Mouse (Mus musculus): ENCODE results near the gene Zfp865. TPM values are rescaled to one million over a fixed set of nuclear protein-coding genes. Genes with fewer than 3 reads are reported as not detected.
A peak's percentile ranks its signal among the peaks of the same experiment; 100 is the strongest.

The Zfp865 gene
- 3.4 and 5.5 TPM in 2 replicates for polyA plus RNA-seq (2014; fragmentation: Nextera tagmentation; extraction: Ambion mirVana)

GRCm38 (mm10) chr7:5020000-5020681 is at the start of gene Zfp865, which contains the start of gene Ccdc106:
Gene Zfp865, plus strand, starts transcription at chr7:5020376.
Gene Ccdc106, plus strand, starts transcription at chr7:5020553.
- Histone ChIP-seq H3K9ac (ENCODE audit: low read depth, low read length) (peak within 1 kb of the TSS; percentile 98), H3K27ac (ENCODE audit: low read depth, low read length) (peak within 1 kb of the TSS; percentile 96), H3K4me3 (ENCODE audit: low read depth, low read length) (peak within 1 kb of the TSS; percentile 90), H3K4me1 (ENCODE audit: control insufficient read depth, insufficient read depth, low read length) (peaks cover 11% of the 10 kb centered on the region; the same call in 1 of the 2 replicates), H3K4me2 (peak within 1 kb of the TSS; percentile 83), H3K9me3 (replicated peaks; ENCODE audit: control insufficient read depth, low read length) (no peaks in the 10 kb centered on the region), H3K36me3 (ENCODE audit: control insufficient read depth, insufficient read depth, low read length) (peaks cover 10% of the 10 kb centered on the region), H3K27me3 (ENCODE audit: control insufficient read depth, insufficient read depth, low read length) (no peaks in the 10 kb centered on the region)
- under 1% methylated on average over 45 of the region's 49 CpGs for WGBS (ENCODE audit: insufficient replicate concordance)
- peak; percentile 83 for ATAC-seq (replicated peaks; ENCODE audit: insufficient number of reproducible peaks, low FRiP score, low TSS enrichment)

- Histone ChIP-seq H3K27ac (ENCODE audit: low read depth, low read length) (no peak within 1 kb of the TSS), H3K36me3 (ENCODE audit: control insufficient read depth, insufficient read depth, low read length) (no peaks in the 10 kb centered on the region), H3K4me1 (ENCODE audit: control insufficient read depth, insufficient read depth, low read length) (peaks cover 4% of the 10 kb centered on the region; the same call in 1 of the 2 replicates), H3K9ac (ENCODE audit: low read depth, low read length) (no peak within 1 kb of the TSS), H3K4me2 (no peak within 1 kb of the TSS), H3K27me3 (ENCODE audit: control insufficient read depth, insufficient read depth, low read length) (no peaks in the 10 kb centered on the region), H3K4me3 (ENCODE audit: low read depth, low read length) (no peak within 1 kb of the TSS), H3K9me3 (replicated peaks; ENCODE audit: control insufficient read depth, low read length) (no peaks in the 10 kb centered on the region)
- WGBS (ENCODE audit: insufficient replicate concordance): 38% methylated on average over 6 of the region's 6 CpGs
- no peak for ATAC-seq (replicated peaks; ENCODE audit: insufficient number of reproducible peaks, low FRiP score, low TSS enrichment)
Observed at GRCm38 (mm10) chr7:4971068-4971467, 49.1 kb upstream of the Zfp865 start, which contains the start of gene Sbk3. Gene Sbk3, minus strand, starts transcription at chr7:4971168.

- Histone ChIP-seq H3K9ac (ENCODE audit: low read depth, low read length) (no peak overlapping the region), H3K27ac (ENCODE audit: low read depth, low read length) (no peak overlapping the region), H3K4me1 (ENCODE audit: control insufficient read depth, insufficient read depth, low read length) (peaks cover 4% of the 10 kb centered on the region; the same call in 1 of the 2 replicates), H3K9me3 (replicated peaks; ENCODE audit: control insufficient read depth, low read length) (no peaks in the 10 kb centered on the region; the same call in 1 of the 2 replicates), H3K27me3 (ENCODE audit: control insufficient read depth, insufficient read depth, low read length) (no peaks in the 10 kb centered on the region), H3K4me2 (no peak overlapping the region), H3K36me3 (ENCODE audit: control insufficient read depth, insufficient read depth, low read length) (no peaks in the 10 kb centered on the region), H3K4me3 (ENCODE audit: low read depth, low read length) (no peak overlapping the region)
- 16% methylated on average over 7 of the region's 7 CpGs for WGBS (ENCODE audit: insufficient replicate concordance)
- no peak for ATAC-seq (replicated peaks; ENCODE audit: insufficient number of reproducible peaks, low FRiP score, low TSS enrichment)
Observed at GRCm38 (mm10) chr7:4971710-4972109, 48.5 kb upstream of the Zfp865 start.

- Histone ChIP-seq H3K27ac (ENCODE audit: low read depth, low read length) (peak overlapping the region; percentile 69), H3K4me1 (ENCODE audit: control insufficient read depth, insufficient read depth, low read length) (peaks cover 4% of the 10 kb centered on the region; the same call in 1 of the 2 replicates), H3K27me3 (ENCODE audit: control insufficient read depth, insufficient read depth, low read length) (no peaks in the 10 kb centered on the region), H3K4me3 (ENCODE audit: low read depth, low read length) (no peak overlapping the region), H3K36me3 (ENCODE audit: control insufficient read depth, insufficient read depth, low read length) (no peaks in the 10 kb centered on the region), H3K9me3 (replicated peaks; ENCODE audit: control insufficient read depth, low read length) (peaks cover 2% of the 10 kb centered on the region), H3K9ac (ENCODE audit: low read depth, low read length) (no peak overlapping the region), H3K4me2 (no peak overlapping the region)
- ATAC-seq (replicated peaks; ENCODE audit: insufficient number of reproducible peaks, low FRiP score, low TSS enrichment): 0 out of 2 replicates have a peak, but pooled peaks have one; percentile 23
- WGBS (ENCODE audit: insufficient replicate concordance): 49% methylated on average over 18 of the region's 18 CpGs
Observed at GRCm38 (mm10) chr7:4972321-4973047, 47.7 kb upstream of the Zfp865 start.

- Histone ChIP-seq H3K27ac (ENCODE audit: low read depth, low read length) (no peak overlapping the region), H3K4me2 (no peak overlapping the region), H3K36me3 (ENCODE audit: control insufficient read depth, insufficient read depth, low read length) (no peaks in the 10 kb centered on the region), H3K4me1 (ENCODE audit: control insufficient read depth, insufficient read depth, low read length) (peaks cover 4% of the 10 kb centered on the region; the same call in 1 of the 2 replicates), H3K9ac (ENCODE audit: low read depth, low read length) (no peak overlapping the region), H3K27me3 (ENCODE audit: control insufficient read depth, insufficient read depth, low read length) (no peaks in the 10 kb centered on the region), H3K4me3 (ENCODE audit: low read depth, low read length) (no peak overlapping the region), H3K9me3 (replicated peaks; ENCODE audit: control insufficient read depth, low read length) (peaks cover 2% of the 10 kb centered on the region)
- no peak for ATAC-seq (replicated peaks; ENCODE audit: insufficient number of reproducible peaks, low FRiP score, low TSS enrichment)
- WGBS (ENCODE audit: insufficient replicate concordance): 50% methylated on average over 4 of the region's 4 CpGs
Observed at GRCm38 (mm10) chr7:4975455-4975854, 44.7 kb upstream of the Zfp865 start.

- no peak overlapping the region for H3K4me2 ChIP-seq
- H3K9ac ChIP-seq (ENCODE audit: low read depth, low read length): no peak overlapping the region
- 82% methylated on average over 7 of the region's 7 CpGs for WGBS (ENCODE audit: insufficient replicate concordance)
- no peaks in the 10 kb centered on the region for H3K36me3 ChIP-seq (ENCODE audit: control insufficient read depth, insufficient read depth, low read length)
- H3K4me3 ChIP-seq (ENCODE audit: low read depth, low read length): no peak overlapping the region
- no peak overlapping the region for H3K27ac ChIP-seq (ENCODE audit: low read depth, low read length)
- H3K27me3 ChIP-seq (ENCODE audit: control insufficient read depth, insufficient read depth, low read length): no peaks in the 10 kb centered on the region
- peaks cover 4% of the 10 kb centered on the region; the same call in 1 of the 2 replicates for H3K4me1 ChIP-seq (ENCODE audit: control insufficient read depth, insufficient read depth, low read length)
- no peak for ATAC-seq (replicated peaks; ENCODE audit: insufficient number of reproducible peaks, low FRiP score, low TSS enrichment)
- H3K9me3 ChIP-seq (replicated peaks; ENCODE audit: control insufficient read depth, low read length): peaks cover 2% of the 10 kb centered on the region
Observed at GRCm38 (mm10) chr7:4976832-4977231, 43.3 kb upstream of the Zfp865 start.

GRCm38 (mm10) chr7:4988250-4988649 is 31.9 kb upstream of the Zfp865 start:
- H3K36me3 ChIP-seq (ENCODE audit: control insufficient read depth, insufficient read depth, low read length): peaks cover 7% of the 10 kb centered on the region
- H3K4me1 ChIP-seq (ENCODE audit: control insufficient read depth, insufficient read depth, low read length): no peaks in the 10 kb centered on the region
- no peak overlapping the region for H3K4me2 ChIP-seq
- H3K9me3 ChIP-seq (replicated peaks; ENCODE audit: control insufficient read depth, low read length): peaks cover 3% of the 10 kb centered on the region; the same call in 1 of the 2 replicates
- H3K27me3 ChIP-seq (ENCODE audit: control insufficient read depth, insufficient read depth, low read length): peaks cover 12% of the 10 kb centered on the region
- no peak overlapping the region for H3K4me3 ChIP-seq (ENCODE audit: low read depth, low read length)
- ATAC-seq (replicated peaks; ENCODE audit: insufficient number of reproducible peaks, low FRiP score, low TSS enrichment): no peak
- 46% methylated on average over 2 of the region's 2 CpGs for WGBS (ENCODE audit: insufficient replicate concordance)
- no peak overlapping the region for H3K27ac ChIP-seq (ENCODE audit: low read depth, low read length)
- H3K9ac ChIP-seq (ENCODE audit: low read depth, low read length): no peak overlapping the region

- Histone ChIP-seq H3K4me3 (ENCODE audit: low read depth, low read length) (peak overlapping the region; percentile 62), H3K4me1 (ENCODE audit: control insufficient read depth, insufficient read depth, low read length) (peaks cover 16% of the 10 kb centered on the region), H3K9me3 (replicated peaks; ENCODE audit: control insufficient read depth, low read length) (peaks cover 6% of the 10 kb centered on the region; the same call in 1 of the 2 replicates), H3K36me3 (ENCODE audit: control insufficient read depth, insufficient read depth, low read length) (peaks cover 9% of the 10 kb centered on the region), H3K27ac (ENCODE audit: low read depth, low read length) (no peak overlapping the region), H3K9ac (ENCODE audit: low read depth, low read length) (peak overlapping the region; percentile 16), H3K27me3 (ENCODE audit: control insufficient read depth, insufficient read depth, low read length) (peaks cover 29% of the 10 kb centered on the region), H3K4me2 (peak overlapping the region; percentile 67)
- 23% methylated on average over 55 of the region's 55 CpGs for WGBS (ENCODE audit: insufficient replicate concordance)
- no peak for ATAC-seq (replicated peaks; ENCODE audit: insufficient number of reproducible peaks, low FRiP score, low TSS enrichment)
Observed at GRCm38 (mm10) chr7:4993347-4993998, 26.7 kb upstream of the Zfp865 start.
